Mouse (Mus musculus) intestine, postnatal 0 days (tissue): ENCODE results near the gene Ascc2. TPM values are rescaled to one million over a fixed set of nuclear protein-coding genes. Genes with fewer than 3 reads are reported as not detected.

Experiments used
- ATAC-seq: fragments of 200-750 bp; cut with Nextera tagmentation; 2 replicates; pipeline ENCODE4 v1.8.0; 2017; ENCODE audit warnings: mild to moderate bottlenecking, moderate TSS enrichment, moderate library complexity
- H3K27ac ChIP-seq: fragments of 300-500 bp; sonication (generic); 2 replicates; pipeline ENCODE4 v1.5.1; 2014; ENCODE audit warnings: mild to moderate bottlenecking, low read depth, low read length, moderate library complexity
- H3K27me3 ChIP-seq: fragments of 300-500 bp; sonication (generic); replicated peaks from 2 replicates; pipeline ENCODE4 v1.6.1; 2014; ENCODE audit warnings: low read length, mixed read lengths; ENCODE audit not compliant: control insufficient read depth, insufficient read depth
- H3K36me3 ChIP-seq: fragments of 300-500 bp; sonication (generic); 2 replicates; pipeline ENCODE4 v1.6.1; 2014; ENCODE audit warnings: mild to moderate bottlenecking, moderate library complexity; ENCODE audit not compliant: control insufficient read depth, insufficient read depth
- H3K4me1 ChIP-seq: fragments of 300-500 bp; sonication (generic); replicated peaks from 2 replicates; pipeline ENCODE4 v1.6.1; 2014; ENCODE audit warnings: antibody characterized with exemption, low read length, mixed read lengths; ENCODE audit not compliant: control insufficient read depth, insufficient read depth
- H3K4me2 ChIP-seq: fragments of 300-500 bp; sonication (generic); replicated peaks from 2 replicates; pipeline ENCODE4 v1.6.1; 2014; ENCODE audit warnings: low read depth, mild to moderate bottlenecking, moderate library complexity
- H3K4me3 ChIP-seq: fragments of 300-500 bp; sonication (generic); 2 replicates; pipeline ENCODE4 v1.5.1; 2014; ENCODE audit warnings: low read depth, low read length
- H3K9ac ChIP-seq: fragments of 300-500 bp; sonication (generic); 2 replicates; pipeline ENCODE4 v1.6.1; 2014; ENCODE audit warnings: mild to moderate bottlenecking, low read depth, low read length
- H3K9me3 ChIP-seq: fragments of 300-500 bp; sonication (generic); 2 replicates; pipeline ENCODE4 v1.6.1; 2016; ENCODE audit warnings: mixed run types; ENCODE audit not compliant: control insufficient read depth
- CTCF ChIP-seq: sonication (generic); IDR thresholded peaks from 2 replicates; pipeline ENCODE4 v1.5.1; 2016; ENCODE audit warnings: low read depth, mild to moderate bottlenecking, control low read depth, antibody characterized with exemption, moderate library complexity
- WGBS: fragments of 180-500 bp; shearing (Covaris S2); extraction: QIAGEN DNeasy Blood & Tissue Kit; methylation state at CpG from one replicate; pipeline ENCODE4 v1.1.7; 2014; 5-methylcytosine and 5-hydroxymethylcytosine counted together
- polyA plus RNA-seq: library from polyadenylated mRNA; unstranded; fragments of >200 nt; fragmentation: Nextera tagmentation; extraction: Ambion mirVana; gene quantifications from 2 replicates; pipeline ENCODE4 v1.2.1, GENCODE M21; 2015

Gene Ascc2
- polyA plus RNA-seq, 1 experiment from 2014 or later, result 17.1 TPM

- no peak for TF ChIP-seq CTCF
- Histone ChIP-seq H3K4me3 (no peak overlapping the region), H3K36me3 (peaks cover 61% of the 10 kb centered on the region), H3K9me3 (no peaks in the 10 kb centered on the region), H3K9ac (no peak overlapping the region), H3K4me2 (no peak overlapping the region), H3K27me3 (no peaks in the 10 kb centered on the region), H3K4me1 (no peaks in the 10 kb centered on the region), H3K27ac (no peak overlapping the region)
- no peak for ATAC-seq
- 74% methylated on average over 6 of the region's 6 CpGs for WGBS
Measured at GRCm38 (mm10) chr11:4683516-4683915, 46.0 kb downstream of the Ascc2 start.

- Histone ChIP-seq H3K4me3 (no peak overlapping the region), H3K36me3 (peaks cover 55% of the 10 kb centered on the region), H3K27me3 (no peaks in the 10 kb centered on the region), H3K27ac (no peak overlapping the region), H3K9ac (no peak overlapping the region), H3K9me3 (no peaks in the 10 kb centered on the region), H3K4me1 (no peaks in the 10 kb centered on the region), H3K4me2 (no peak overlapping the region)
- ATAC-seq, result no peak
- TF ChIP-seq CTCF, result no peak
- WGBS, result 43% methylated on average over 6 of the region's 6 CpGs
Measured at GRCm38 (mm10) chr11:4684186-4684585, 46.6 kb downstream of the Ascc2 start.

GRCm38 (mm10) chr11:4685071-4685470 is 47.5 kb downstream of the Ascc2 start:
- WGBS, result 67% methylated on average over 4 of the region's 4 CpGs
- ATAC-seq, result no peak
- no peak for TF ChIP-seq CTCF
- H3K4me2 ChIP-seq, result no peak overlapping the region
- H3K4me3 ChIP-seq, result no peak overlapping the region
- no peaks in the 10 kb centered on the region for H3K27me3 ChIP-seq
- no peak overlapping the region for H3K9ac ChIP-seq
- H3K27ac ChIP-seq, result no peak overlapping the region
- peaks cover 46% of the 10 kb centered on the region for H3K36me3 ChIP-seq
- no peaks in the 10 kb centered on the region for H3K4me1 ChIP-seq
- no peaks in the 10 kb centered on the region for H3K9me3 ChIP-seq

GRCm38 (mm10) chr11:4685510-4685909 is 48.0 kb downstream of the Ascc2 start:
- Histone ChIP-seq H3K4me2 (no peak overlapping the region), H3K9ac (no peak overlapping the region), H3K36me3 (peaks cover 42% of the 10 kb centered on the region), H3K9me3 (no peaks in the 10 kb centered on the region), H3K27me3 (no peaks in the 10 kb centered on the region), H3K27ac (no peak overlapping the region), H3K4me1 (no peaks in the 10 kb centered on the region), H3K4me3 (no peak overlapping the region)
- 69% methylated on average over 5 of the region's 5 CpGs for WGBS
- ATAC-seq, result no peak
- no peak for TF ChIP-seq CTCF

GRCm38 (mm10) chr11:4687027-4687426 is 49.5 kb downstream of the Ascc2 start:
- WGBS, result 61% methylated on average over 3 of the region's 3 CpGs
- Histone ChIP-seq H3K9me3 (no peaks in the 10 kb centered on the region), H3K4me3 (no peak overlapping the region), H3K27ac (no peak overlapping the region), H3K27me3 (no peaks in the 10 kb centered on the region), H3K4me1 (no peaks in the 10 kb centered on the region), H3K4me2 (no peak overlapping the region), H3K36me3 (peaks cover 27% of the 10 kb centered on the region), H3K9ac (no peak overlapping the region)
- TF ChIP-seq CTCF, result no peak
- ATAC-seq, result no peak

GRCm38 (mm10) chr11:4687874-4688273 is 50.3 kb downstream of the Ascc2 start:
- Histone ChIP-seq H3K9ac (no peak overlapping the region), H3K4me1 (no peaks in the 10 kb centered on the region), H3K9me3 (no peaks in the 10 kb centered on the region), H3K27me3 (no peaks in the 10 kb centered on the region), H3K36me3 (peaks cover 18% of the 10 kb centered on the region; the same call in 1 of the 2 replicates), H3K4me2 (no peak overlapping the region), H3K27ac (no peak overlapping the region), H3K4me3 (no peak overlapping the region)
- 41% methylated on average over 3 of the region's 3 CpGs for WGBS
- ATAC-seq, result no peak
- no peak for TF ChIP-seq CTCF
